Mouse (Mus musculus): ENCODE measurements around the gene Flnb.

DNA sequence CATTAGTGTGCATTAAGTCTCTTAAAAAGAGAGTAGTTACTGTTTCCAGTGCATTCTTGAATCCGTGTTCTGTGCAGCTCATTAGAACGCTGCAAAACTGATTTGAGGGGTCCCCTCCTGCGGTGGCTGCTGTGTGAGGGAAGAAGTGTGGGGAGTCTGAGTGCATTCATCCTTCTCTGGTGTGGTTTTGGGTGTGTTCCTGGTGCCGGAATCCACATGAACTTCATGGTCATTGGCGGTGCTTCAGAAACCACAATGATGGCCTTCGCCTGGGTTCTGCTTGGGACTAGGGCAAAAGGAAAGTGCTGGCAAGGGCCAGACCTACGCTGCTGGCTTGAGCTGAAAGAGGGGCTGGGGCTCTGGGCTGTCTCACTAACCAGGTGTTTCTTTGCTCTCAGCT lies 116.4 kb downstream of the Flnb start:
- no peak for TF ChIP-seq TCF12 (IDR thresholded peaks at IDR 0.05; ENCODE audit: insufficient read depth, poor library complexity, severe bottlenecking)
- TF ChIP-seq POLR2A (IDR thresholded peaks at IDR 0.05; ENCODE audit: insufficient read length, low read depth): no peak
- no peak for TF ChIP-seq POLR2AphosphoS2 (IDR thresholded peaks at IDR 0.05; ENCODE audit: insufficient read length, low read depth)
